Mouse (Mus musculus): ENCODE measurements around the gene Mindy4. TPM values are rescaled to one million over a fixed set of nuclear protein-coding genes. Genes with fewer than 3 reads are reported as not detected.

The Mindy4 gene
- total RNA-seq, 2 experiments from 2014 or later, result 13.4 to 13.7 TPM

DNA sequence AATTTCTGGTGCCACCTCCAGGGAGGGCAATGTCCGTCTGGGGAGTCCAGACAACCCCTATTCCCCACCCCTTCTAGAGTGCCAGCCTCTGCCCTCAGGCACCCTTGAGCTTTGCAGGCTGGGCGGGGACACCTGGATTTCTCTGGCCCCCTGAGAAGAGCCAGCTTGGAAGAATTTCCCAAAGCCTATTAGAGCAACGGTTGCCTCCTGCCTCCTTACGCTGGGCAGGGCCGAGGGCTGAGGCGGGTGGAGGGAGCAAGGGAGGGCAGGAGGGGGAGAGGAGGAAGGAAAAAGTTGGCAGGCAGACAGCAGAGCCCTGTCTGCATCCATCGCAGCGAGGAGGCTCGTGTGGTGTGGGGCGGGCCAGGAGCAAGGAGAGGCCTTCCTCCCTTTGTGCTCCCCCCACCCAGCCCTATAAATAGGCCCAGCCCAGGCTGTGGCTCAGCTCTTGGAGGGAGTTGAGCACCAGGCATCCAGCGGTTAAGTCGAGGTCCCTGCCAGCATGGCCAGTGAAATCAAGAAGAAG lies 132.9 kb downstream of the Mindy4 start, which contains the start of gene Aqp1:
Aqp1 (plus strand) TSS at position 444 of the 526 bp plus-strand sequence.
- DNase-seq (ENCODE audit: extremely low spot score in 1 of 2, low spot score in 1 of 2), result no peak

DNA sequence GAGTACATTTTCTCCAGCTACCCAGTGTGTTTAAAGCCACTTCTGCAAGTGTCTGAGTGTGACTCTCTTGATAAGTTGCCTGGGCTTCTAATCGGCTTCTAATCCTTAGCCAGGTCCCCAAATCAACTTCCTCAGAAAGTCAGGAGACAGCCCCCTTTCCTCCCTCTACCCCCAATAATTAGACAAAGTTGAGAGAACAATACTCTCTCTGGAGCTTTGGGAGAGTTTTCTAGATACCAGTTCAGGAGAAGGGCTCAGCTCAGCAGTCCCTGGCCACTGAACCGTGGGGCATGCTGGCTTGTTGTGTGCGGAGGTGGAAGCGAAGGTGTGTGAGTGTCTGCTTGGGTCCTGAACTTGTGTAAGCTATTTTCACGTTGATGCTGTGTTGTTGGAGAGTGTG lies 134.1 kb downstream of the Mindy4 start:
- no peak for DNase-seq (ENCODE audit: extremely low spot score in 1 of 2, low spot score in 1 of 2)

DNA sequence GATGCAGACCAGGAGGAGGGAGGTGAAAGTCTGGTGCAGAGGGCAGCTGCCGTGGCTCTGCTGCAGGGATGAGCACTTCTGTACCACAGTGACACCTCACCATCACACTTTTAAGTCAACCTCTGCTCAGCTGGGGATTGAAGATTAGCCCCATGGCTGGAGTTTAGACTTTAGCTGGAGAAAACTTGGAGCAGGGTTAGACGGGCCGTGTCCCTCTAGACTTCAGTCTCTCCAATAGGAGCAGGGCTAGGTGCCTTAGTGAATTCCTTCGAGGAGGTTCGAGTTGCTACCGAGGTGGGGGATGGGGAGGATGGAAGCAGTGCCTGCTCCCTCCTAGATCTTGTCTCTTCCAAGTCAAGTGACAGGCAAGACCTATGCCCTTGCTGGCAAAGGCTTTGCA lies 134.9 kb downstream of the Mindy4 start:
- DNase-seq (ENCODE audit: extremely low spot score in 1 of 2, low spot score in 1 of 2), result no peak

DNA sequence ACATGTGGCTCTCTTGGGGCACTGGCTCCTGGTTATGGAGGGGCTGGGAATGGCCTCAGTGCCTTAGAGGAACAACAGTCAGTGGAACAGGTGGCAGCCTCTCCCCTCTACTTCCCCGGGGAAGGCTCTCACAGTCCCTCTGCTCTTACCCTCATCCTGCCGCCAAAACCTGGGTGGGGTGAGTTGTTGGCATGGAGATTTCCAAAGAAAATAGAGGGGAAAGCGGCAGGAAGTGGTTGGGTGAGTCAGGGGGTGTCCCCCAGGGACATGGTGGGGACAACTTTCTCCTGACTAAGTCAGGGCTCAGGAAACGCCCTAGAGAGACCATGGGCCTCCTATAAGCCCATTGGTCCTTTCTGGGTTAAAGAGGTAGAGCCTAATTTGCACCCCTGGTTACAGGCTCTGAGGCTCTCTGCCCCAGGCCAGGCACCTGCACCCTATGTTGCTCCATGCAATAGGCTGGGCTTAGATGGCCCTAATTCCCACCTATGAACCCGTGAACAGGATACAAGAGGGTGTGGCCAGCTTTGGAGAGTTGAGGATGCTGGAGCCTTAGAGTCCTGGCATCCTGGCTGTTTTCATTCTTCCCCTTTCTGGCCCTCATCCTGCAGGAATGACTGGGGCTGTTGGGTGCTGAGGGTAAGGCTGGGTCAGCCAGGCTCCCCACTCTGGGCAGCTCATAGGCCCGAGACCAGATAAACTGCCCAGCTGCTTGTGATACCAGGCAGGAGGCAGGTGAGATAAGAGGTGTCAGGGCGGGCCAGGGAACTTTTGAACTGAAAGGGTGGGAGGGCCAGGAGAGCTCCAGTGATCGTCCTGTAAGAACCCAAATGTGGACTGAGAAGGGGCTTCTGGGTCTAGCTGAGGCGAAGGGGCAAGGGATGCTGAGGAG lies 136.0 kb downstream of the Mindy4 start:
- no peak for DNase-seq (ENCODE audit: extremely low spot score in 1 of 2, low spot score in 1 of 2)

DNA sequence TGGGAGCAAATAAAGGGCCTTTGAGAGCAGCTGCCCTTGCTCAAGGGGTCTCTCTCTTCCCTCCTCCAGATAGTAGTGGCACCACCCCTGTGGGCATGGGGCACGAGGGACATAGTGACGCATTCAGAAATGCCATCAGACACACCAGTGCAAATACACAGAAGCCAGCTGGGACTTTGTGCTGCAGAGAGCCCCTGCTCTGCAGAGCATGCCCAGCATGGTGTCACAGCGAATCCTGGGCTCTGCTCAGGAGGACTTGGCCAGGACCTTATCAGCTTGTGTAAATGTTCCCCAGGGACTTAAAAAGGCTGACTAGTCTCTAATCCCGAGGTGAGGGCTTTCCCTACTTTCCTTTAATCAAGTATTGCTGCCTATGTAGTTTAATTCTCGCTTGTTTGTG lies 138.5 kb downstream of the Mindy4 start:
- DNase-seq (ENCODE audit: extremely low spot score in 1 of 2, low spot score in 1 of 2), result no peak

DNA sequence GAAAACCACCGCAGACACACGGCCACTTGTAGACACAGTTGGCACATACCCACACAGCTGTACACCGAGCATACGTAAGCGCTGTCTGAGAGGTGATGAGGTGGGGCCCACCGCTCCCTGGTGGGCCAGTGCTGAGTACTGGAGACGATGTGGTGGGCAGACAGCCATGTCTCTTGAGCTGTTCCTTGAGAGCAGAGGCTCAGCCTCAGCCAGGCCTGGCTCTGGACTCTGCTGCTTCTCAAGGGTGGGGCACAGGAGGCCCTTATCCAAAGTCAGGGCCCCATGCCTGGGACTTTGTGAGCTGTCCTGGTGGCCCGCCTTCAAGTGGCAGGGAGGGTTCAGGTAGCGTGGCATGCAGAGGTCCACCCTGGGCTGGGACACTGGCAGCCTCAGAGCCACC lies 139.1 kb downstream of the Mindy4 start:
- no peak for DNase-seq (ENCODE audit: extremely low spot score in 1 of 2, low spot score in 1 of 2)

DNA sequence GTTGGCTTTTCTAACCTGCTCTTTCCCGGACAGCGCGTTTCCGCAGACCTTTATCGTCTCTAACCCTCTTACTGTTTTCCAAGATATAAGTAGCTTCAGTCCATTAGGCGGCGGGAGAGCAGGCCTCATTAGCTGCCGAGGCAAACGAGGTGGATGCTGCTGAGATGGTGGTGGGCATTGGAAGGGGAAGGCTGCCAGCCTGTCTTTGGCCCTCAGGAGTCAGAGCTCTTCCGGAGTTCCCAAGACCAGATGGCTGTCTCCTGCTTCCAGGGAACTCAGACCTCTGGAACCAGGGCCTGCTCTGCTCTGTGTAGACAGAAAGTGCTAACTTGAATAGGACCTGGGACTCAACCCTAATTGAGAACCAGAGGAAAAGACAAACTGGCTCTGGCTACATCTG lies 140.3 kb downstream of the Mindy4 start:
- no peak for DNase-seq (ENCODE audit: extremely low spot score in 1 of 2, low spot score in 1 of 2)

DNA sequence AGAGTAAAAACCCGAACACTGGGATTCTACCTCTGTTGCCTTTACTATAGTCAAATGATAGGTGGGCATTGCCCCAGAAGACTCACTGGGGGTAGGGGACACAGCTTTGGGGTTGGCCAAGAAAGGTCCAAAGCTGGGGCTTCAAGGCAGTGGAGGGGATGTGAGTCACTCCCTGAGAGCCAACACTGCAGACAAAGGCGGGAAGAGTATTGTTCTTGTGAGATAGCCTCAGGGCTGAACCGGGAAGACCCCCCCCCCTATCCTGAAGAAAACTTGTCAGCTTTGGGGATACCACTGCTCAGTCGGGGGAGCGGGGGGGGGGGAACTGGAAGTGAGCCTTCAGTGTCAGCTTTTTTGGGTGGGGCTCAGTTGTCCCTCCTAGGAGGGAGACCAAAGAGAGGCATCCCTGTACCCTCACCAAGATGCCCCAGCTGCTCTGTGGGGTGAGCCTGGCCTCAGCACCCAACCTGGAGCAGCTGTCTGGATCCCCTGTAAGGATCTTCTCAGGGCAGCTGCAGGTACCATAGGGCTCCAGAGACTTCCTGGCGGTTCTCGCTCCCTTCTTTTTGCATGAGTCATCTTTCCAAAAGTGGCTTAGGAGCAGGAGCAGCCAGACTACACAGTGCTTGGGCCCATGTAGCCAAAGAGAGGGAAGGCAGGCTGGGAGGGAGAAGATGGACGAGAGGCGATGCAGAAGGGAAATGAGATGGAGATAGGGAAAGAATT lies 141.3 kb downstream of the Mindy4 start:
- no peak for DNase-seq (ENCODE audit: extremely low spot score in 1 of 2, low spot score in 1 of 2)

DNA sequence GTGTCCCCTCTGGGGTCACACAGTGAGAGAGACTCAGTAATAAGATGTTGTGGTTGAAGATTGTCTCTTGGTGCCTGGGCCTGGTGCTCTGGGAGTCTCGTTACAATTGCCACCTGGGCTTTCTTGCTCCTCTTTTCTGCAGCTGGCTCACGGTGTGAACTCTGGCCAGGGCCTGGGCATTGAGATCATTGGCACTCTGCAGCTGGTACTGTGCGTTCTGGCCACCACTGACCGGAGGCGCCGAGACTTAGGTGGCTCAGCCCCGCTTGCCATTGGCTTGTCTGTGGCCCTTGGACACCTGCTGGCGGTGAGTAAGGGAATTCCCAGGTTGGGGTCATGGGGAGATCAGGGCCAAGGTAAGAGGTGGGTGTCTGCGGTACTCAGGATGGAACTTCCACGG lies 142.1 kb downstream of the Mindy4 start:
- DNase-seq (ENCODE audit: extremely low spot score in 1 of 2, low spot score in 1 of 2), result no peak

DNA sequence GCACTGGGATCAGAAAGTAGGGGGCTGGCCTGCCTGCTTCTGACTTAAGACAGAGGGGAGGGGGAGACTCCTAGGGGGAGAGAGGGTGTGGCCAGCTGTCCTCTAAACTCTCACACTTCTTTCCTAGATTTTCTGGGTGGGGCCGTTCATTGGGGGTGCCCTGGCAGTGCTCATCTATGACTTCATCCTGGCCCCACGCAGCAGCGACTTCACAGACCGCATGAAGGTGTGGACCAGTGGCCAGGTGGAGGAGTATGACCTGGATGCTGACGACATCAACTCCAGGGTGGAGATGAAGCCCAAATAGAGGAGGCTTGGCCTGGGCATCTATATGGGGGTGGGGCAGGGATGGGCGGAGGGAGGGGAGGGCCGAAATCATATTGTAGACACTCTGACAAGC lies 143.3 kb downstream of the Mindy4 start:
- DNase-seq (ENCODE audit: extremely low spot score in 1 of 2, low spot score in 1 of 2), result no peak

DNA sequence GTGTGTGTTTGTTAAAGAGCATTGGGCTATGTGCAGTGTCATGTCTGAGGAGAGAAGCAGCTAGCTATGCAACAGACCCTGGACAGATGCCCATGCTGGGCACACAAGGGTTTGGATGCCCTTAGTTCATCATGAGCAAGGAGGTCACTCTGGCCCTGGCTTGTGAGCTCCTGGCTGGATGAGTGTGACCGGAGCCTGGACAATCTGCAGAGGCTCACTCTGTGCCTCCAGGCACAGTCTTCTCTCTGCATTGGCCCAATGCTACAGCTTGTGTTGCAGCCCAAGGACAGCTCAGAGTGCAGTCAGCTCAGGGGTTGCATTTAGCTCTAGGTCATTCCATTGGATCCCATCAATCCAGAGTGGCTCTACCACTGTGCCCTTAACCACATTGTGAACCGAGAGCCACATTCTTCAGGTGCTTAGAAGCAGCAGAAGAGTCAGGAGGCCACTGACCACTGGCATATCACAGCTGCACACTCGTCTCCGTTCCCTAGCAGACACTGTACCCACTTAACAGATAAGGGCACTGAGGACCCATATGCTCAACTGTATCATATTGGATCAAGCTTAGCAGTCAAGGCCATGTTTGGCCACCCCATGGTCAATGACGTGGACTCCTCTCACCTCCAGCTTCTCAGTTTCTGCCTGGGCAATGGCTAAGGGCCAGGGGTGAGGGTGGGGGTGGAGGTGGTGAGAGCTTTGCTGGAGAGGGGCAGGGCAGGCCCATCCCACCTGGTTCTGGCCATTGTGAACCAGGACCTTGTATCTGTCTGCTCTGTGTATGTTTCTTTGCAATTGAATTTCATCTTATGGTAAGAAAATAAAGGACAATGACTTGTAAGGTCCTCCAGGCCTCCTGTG lies 144.8 kb downstream of the Mindy4 start:
- no peak for DNase-seq (ENCODE audit: extremely low spot score in 1 of 2, low spot score in 1 of 2)

DNA sequence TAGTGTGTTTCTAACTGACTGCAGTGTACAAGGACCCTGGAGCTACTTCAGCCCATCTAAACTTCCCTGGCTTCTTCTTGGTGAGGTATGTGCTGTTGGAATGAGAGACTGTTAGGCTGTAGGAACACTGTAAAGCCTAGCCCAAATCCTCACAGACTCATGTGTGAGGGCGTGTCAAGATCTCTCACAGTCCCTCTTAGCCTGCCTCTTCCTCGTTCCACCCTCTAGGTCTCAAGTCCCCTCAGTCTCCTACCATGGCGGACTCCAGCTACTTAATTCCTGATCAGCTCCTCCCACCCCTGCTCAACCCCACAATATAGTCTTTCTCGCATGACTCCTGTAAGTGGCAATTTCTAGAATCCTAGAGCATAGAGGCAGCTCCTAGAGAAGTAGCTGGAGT lies 146.0 kb downstream of the Mindy4 start:
- no peak for DNase-seq (ENCODE audit: extremely low spot score in 1 of 2, low spot score in 1 of 2)

DNA sequence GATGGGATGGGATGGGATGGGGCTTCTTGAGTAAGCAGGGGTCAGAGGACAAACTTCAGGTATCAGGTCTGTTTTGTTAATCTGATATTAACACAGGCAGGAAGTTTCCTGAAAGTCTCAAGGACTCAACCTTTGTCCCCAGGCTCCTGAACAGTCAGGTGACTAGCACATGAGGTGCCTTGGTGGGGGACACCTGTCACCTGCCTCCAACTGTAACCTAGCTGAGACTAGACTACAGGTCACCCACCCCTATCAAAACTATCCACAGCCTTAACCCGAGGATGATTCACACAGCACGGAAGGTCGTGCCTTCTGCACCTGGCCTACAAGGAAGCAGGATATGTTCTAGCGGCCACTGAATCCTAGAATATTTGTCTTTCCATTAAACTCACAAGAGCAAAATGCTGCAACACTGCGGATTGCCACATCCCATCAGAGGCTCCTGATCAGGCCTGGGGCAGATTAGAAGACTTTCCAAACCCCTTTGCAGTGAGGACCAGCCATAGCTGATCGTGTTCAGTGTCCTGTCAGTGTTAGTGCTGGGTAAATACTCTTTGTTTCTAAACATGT lies 147.3 kb downstream of the Mindy4 start:
- DNase-seq (ENCODE audit: extremely low spot score in 1 of 2, low spot score in 1 of 2), result no peak

DNA sequence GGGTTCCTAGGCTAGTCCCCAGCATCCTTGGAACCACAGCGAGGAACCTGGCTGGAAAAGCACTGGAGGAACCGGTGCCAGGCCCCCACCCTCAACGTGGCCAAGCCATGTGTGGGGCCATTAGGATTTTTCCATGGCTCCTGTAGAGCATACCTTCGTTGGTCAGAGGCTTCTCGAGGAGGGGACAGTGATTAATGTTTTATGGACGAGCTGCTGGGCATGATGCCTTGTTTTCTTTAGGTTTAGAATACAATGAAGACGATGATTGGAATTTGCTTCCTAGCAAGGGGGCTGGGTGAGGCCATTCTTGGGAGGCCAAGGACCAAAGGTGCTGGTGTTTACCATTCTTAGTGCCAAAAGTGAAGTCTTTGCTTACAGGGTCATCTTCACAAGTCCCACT lies 148.5 kb downstream of the Mindy4 start:
- DNase-seq (ENCODE audit: extremely low spot score in 1 of 2, low spot score in 1 of 2), result no peak

DNA sequence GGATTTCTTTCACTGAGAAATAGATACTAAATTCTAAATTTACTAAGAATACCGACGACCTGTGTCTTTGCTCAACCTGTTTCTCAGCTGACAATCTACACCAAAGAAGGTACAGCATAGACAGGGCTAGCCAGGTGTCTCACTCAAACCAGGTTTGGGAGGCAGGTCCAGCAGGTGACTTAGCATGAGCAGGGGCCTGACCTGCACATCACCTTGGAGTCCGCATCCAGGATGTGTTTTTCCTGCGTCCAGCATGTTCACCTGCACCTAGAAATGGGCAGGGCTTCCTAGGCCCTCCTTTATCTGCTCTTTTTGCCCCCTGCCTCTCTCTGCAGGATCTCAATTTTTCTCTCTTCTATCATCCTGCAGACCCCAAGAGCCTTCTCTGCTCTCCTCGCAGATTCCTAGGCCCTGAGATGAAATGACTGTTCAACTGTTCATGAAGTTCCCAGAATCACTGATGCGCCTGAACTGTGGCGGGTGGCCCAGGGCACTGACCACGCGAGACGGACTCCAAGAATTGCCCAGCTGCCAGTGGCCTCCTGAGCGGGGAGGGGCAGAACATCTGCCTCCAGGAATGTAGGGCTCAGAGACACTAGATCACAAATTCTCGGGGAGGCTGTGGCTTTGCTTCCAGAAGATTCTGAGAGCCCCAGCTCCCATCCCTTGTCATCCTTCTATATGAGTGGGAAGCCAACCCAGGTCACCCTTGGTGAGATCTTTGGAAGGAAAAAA lies 150.7 kb downstream of the Mindy4 start:
- DNase-seq (ENCODE audit: extremely low spot score in 1 of 2, low spot score in 1 of 2), result no peak

DNA sequence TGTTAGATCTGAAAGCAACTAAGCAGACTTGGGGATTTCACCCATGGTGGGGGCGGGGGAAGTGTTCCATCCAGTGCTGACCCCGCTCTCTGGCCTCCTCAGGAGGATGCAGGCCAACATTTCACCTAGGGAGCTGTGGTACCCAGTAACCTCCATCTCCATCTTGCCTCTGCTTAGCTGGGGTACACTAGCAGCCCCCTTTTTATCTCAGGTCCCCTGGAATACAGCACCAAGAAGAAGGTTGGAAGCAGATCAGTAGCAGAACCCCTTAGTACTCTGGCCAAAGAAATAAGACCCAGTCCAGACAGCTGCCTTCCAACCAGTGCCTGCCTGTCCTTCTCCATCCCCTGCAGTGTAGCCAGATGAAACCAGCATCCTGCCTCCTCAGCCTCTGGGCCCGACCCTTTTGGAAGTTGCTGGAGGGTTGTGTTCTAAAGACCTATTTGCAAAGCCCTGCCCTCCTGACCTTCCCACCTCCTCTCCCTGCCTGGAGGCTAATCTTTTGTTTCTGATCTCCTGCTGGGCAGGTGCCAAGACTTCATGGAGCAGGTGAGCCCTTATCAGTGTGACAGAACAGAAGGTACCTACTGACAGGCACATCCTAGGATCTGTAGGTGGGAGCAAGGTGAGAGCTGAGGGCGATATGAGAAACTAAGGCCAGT lies 151.4 kb downstream of the Mindy4 start:
- DNase-seq (ENCODE audit: extremely low spot score in 1 of 2, low spot score in 1 of 2), result no peak

DNA sequence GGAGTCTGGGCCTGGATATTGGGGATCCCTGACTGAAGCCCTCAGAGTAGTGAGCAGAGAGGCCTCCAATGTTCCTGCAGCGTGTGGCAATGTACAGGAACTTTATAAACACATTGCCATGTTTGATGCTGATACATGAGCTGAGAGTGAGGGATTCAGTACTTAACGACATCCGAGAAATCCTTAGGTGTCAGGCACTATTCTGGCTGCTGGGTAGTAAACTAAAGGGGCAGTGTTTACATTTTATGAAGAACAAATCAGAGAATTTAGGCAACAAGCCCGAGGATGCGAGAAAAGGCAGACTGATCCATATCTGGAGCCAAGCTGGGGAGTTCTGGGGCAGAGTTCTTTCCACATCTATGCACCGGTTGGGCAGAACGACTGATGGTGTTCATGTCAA lies 152.4 kb downstream of the Mindy4 start:
- no peak for DNase-seq (ENCODE audit: extremely low spot score in 1 of 2, low spot score in 1 of 2)

DNA sequence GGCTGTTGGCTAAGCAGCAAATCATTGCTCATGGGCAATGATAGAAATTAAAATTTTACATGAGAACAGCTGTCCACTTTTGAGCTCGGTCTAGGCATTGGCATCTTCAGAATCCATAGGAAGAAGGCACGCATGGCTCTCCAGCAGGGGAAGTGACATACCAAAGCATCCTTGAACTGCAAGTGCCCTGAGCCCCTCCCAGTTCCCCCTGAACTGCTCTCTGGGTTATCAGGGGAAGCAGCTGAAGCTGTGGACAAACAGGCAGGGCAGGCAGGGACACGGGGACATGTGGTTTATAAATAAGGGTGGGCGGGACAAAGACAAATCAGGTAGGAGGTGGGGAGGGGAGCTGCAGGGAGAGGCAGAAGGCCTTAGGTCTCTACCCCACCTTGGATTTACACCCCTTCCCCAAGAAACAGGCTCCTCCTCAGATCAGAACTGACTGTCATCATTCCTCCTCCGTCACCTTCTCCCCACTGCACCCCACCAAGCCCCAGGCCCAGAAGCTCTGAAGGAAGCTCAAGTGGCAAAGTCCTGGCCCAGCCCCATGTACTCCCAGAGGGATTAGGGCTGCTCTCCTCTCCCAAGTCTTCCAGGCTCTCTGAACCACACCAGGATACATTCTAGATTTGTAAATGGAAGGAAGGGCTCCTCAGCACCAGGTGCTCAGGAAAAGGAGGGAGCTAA lies 153.0 kb downstream of the Mindy4 start:
- DNase-seq (ENCODE audit: extremely low spot score in 1 of 2, low spot score in 1 of 2), result no peak

Data from layer of hippocampus, postnatal 25 days (tissue).